Comparison of ENCODE assay signal across 18 mouse cellular contexts in the genomic region with DNA sequence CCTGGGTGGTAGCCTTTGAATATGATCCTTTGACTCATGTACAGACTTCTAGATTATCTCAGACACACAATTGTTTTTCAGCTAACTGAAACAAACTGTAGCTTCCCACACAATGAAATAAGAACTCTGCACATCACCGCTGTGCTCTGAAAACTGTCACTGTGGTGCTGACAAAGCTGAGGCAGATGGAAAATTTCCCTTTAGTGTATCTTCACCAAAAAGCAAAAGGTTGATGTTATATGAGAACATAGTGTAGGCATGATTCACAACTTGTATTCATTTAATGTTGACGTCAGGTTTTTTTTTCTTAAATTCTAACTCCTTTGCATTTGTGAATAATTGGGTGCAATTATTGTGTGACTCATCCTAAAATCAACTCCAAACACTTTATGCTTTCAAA.
"Had no signal": no experiment of that assay in that cellular context is flagged by ENCODE, and none has a peak within 500 bp of the region (broad histone marks: within the 10 kb centered on the region; RNA-seq: fewer than 3 reads in every experiment).

No protein-coding gene starts in this region.

- H3K36me3 ChIP-seq: intestine, embryonic 15.5 days; kidney, embryonic 15.5 days; limb, embryonic 13.5 days; liver, embryonic 12.5 days; liver, embryonic 15.5 days; lung, embryonic 15.5 days; midbrain, embryonic 12.5 days had no signal

- DNase-seq: kidney, adult 11 months; kidney, adult 8-10 months; kidney, postnatal 10 days; kidney, postnatal 36 days; left cerebral cortex, postnatal 4 days; liver; lung, adult 18-20 months; retina, postnatal 1 day; thymus, postnatal 36 days had no signal

- H3K4me1 ChIP-seq: intestine, embryonic 15.5 days; kidney, embryonic 15.5 days; limb, embryonic 13.5 days; liver, embryonic 12.5 days; liver, embryonic 15.5 days; midbrain, embryonic 12.5 days had no signal

- H3K27me3 ChIP-seq: intestine, embryonic 15.5 days; kidney, embryonic 15.5 days; limb, embryonic 13.5 days; liver, embryonic 12.5 days; liver, embryonic 15.5 days; lung, embryonic 15.5 days; midbrain, embryonic 12.5 days had no signal

- H3K9me3 ChIP-seq: intestine, embryonic 15.5 days; kidney, embryonic 15.5 days; limb, embryonic 13.5 days; liver, embryonic 12.5 days; liver, embryonic 15.5 days; lung, embryonic 15.5 days; midbrain, embryonic 12.5 days had no signal

- H3K4me3 ChIP-seq: intestine, embryonic 15.5 days; kidney, embryonic 15.5 days; limb, embryonic 13.5 days; liver, embryonic 12.5 days; liver, embryonic 15.5 days; lung, embryonic 15.5 days; midbrain, embryonic 12.5 days had no signal

- H3K27ac ChIP-seq: intestine, embryonic 15.5 days; kidney, embryonic 15.5 days; limb, embryonic 13.5 days; liver, embryonic 12.5 days; liver, embryonic 15.5 days; lung, embryonic 15.5 days; macrophage; midbrain, embryonic 12.5 days; stomach, postnatal 0 days had no signal
